Mouse (Mus musculus) C2C12 (cell line): ENCODE measurements around the gene Lrp6.

Source experiments
- CEBPB ChIP-seq: IDR thresholded peaks from one replicate; pipeline ENCODE4 v1.6.1; 2011; ENCODE audit warnings: low read depth, mild to moderate bottlenecking, control low read depth, moderate library complexity
- CTCF ChIP-seq: IDR thresholded peaks from one replicate; pipeline ENCODE4 v1.5.1; 2011; ENCODE audit not compliant: control insufficient read depth, insufficient read depth, insufficient read length
- FOSL1 ChIP-seq: IDR thresholded peaks from one replicate; pipeline ENCODE4 v1.8.0; 2011; ENCODE audit warnings: mild to moderate bottlenecking, low read length; ENCODE audit not compliant: poor library complexity, insufficient read depth, severe bottlenecking
- MAX ChIP-seq: IDR thresholded peaks from one replicate; pipeline ENCODE4 v1.6.1; 2011; ENCODE audit warnings: mild to moderate bottlenecking, control low read depth
- MYOD1 ChIP-seq: IDR thresholded peaks from one replicate; pipeline ENCODE4 v1.6.1; 2011; ENCODE audit warnings: low read depth; ENCODE audit not compliant: control insufficient read depth, insufficient read length
- MYOG ChIP-seq: IDR thresholded peaks from one replicate; pipeline ENCODE4 v1.6.1; 2011; ENCODE audit not compliant: control insufficient read depth, insufficient read length; ENCODE audit errors: extremely low read depth
- USF1 ChIP-seq: IDR thresholded peaks from one replicate; pipeline ENCODE4 v1.6.1; 2011; ENCODE audit warnings: low read depth, mild to moderate bottlenecking, control low read depth, moderate library complexity

- TF ChIP-seq USF1: no peak
- no peak for TF ChIP-seq CTCF
- no peak for TF ChIP-seq MAX
- TF ChIP-seq MYOG: no peak
- TF ChIP-seq CEBPB: no peak
- TF ChIP-seq MYOD1: no peak
- TF ChIP-seq FOSL1: no peak
Measured at GRCm38 (mm10) chr6:134540161-134540560, 26.6 kb downstream of the Lrp6 start.
